Mouse (Mus musculus): ENCODE data around the gene Wdfy3. TPM values are rescaled to one million over a fixed set of nuclear protein-coding genes. Genes with fewer than 3 reads are reported as not detected.
"Not testable (repeated sequence)": the region's sequence is repeated elsewhere in the genome, so short reads cannot be mapped to it uniquely, and the experiment has no call there.

The Wdfy3 gene
- polyA plus RNA-seq, 1 experiment from 2014 or later, result 9.9 TPM

DNA sequence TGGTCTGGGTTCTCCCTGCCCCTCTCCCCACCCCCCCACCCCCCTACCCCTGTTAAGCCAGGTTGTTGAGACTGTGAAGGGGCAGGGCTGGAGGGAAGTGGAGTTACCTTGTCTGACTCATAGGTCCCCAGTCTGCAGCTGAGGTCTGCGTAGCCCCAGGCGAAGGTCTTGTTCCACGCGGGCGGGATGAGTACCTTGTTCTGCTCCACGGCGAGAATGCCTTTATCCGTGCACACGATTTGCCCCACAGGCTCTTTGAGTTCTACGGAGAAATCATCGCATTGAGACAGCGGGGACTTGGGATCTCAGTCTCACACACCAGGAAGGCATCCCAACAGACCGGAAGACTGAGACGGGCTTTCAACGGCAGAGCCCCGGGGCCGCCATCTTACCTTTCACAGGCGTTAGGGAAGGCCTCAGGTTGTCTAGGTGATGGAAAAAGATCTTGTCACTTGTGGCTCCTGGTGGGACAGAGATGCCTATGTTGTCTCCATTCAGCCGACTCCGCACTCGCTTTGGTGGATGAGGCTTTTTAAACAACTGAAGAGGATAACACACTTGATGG lies 217.5 kb downstream of the Wdfy3 start:
- Histone ChIP-seq H3K36me3 (ENCODE audit: insufficient read depth, low read length) (peaks cover 56% of the 10 kb centered on the region), H3K4me2 (replicated peaks; ENCODE audit: low read depth, low read length) (no peak overlapping the region), H3K27me3 (replicated peaks; ENCODE audit: insufficient read depth, low read length) (no peaks in the 10 kb centered on the region), H3K9me3 (ENCODE audit: low read length) (no peaks in the 10 kb centered on the region), H3K27ac (ENCODE audit: low read length) (no peak overlapping the region), H3K4me3 (ENCODE audit: low read depth, low read length) (no peak overlapping the region), H3K9ac (replicated peaks; ENCODE audit: low read depth) (no peak overlapping the region), H3K4me1 (ENCODE audit: insufficient read depth, low read depth, low read length) (peaks cover 4% of the 10 kb centered on the region; the same call in 1 of the 2 replicates)
- peak; percentile 43 for DNase-seq (ENCODE audit: low spot score)
- 90% methylated on average over 21 of the region's 21 CpGs for WGBS
- ATAC-seq, result peak; percentile 8; the same call in 1 of the 2 replicates
- TF ChIP-seq EP300 (IDR thresholded peaks at IDR 0.05) (no peak), CTCF (IDR thresholded peaks at IDR 0.05) (no peak)

DNA sequence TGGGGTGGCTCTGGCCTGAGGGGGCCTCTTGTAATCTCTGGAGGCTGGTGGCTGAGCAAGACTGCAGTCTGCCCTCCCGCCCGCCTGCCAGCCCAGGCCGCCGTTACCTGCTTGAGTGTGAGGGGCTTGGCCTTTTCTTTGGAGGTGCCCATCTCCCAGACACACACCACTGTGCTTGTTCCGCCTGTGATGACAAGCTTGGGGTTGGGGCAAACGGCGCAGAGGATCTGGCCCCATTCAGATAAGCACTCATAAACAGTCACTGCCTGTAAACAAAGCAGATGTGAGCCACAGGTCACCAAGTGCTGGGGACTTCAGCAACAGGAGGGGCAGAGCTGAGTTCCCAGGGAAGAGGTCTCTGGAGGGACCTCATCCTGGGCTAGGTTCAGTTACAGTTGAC lies 218.6 kb downstream of the Wdfy3 start:
- H3K4me2 ChIP-seq (replicated peaks; ENCODE audit: low read depth, low read length), result no peak overlapping the region
- H3K27me3 ChIP-seq (replicated peaks; ENCODE audit: insufficient read depth, low read length), result no peaks in the 10 kb centered on the region
- DNase-seq (ENCODE audit: low spot score) (no peak), ATAC-seq (no peak)
- TF ChIP-seq CTCF (IDR thresholded peaks at IDR 0.05) (no peak), EP300 (IDR thresholded peaks at IDR 0.05) (no peak)
- WGBS, result 76% methylated on average over 7 of the region's 7 CpGs
- H3K9me3 ChIP-seq (ENCODE audit: low read length), result no peaks in the 10 kb centered on the region
- H3K9ac ChIP-seq (replicated peaks; ENCODE audit: low read depth), result no peak overlapping the region
- peaks cover 57% of the 10 kb centered on the region for H3K36me3 ChIP-seq (ENCODE audit: insufficient read depth, low read length)
- H3K4me3 ChIP-seq (ENCODE audit: low read depth, low read length), result no peak overlapping the region
- H3K27ac ChIP-seq (ENCODE audit: low read length), result no peak overlapping the region
- H3K4me1 ChIP-seq (ENCODE audit: insufficient read depth, low read depth, low read length), result peaks cover 4% of the 10 kb centered on the region; the same call in 1 of the 2 replicates

DNA sequence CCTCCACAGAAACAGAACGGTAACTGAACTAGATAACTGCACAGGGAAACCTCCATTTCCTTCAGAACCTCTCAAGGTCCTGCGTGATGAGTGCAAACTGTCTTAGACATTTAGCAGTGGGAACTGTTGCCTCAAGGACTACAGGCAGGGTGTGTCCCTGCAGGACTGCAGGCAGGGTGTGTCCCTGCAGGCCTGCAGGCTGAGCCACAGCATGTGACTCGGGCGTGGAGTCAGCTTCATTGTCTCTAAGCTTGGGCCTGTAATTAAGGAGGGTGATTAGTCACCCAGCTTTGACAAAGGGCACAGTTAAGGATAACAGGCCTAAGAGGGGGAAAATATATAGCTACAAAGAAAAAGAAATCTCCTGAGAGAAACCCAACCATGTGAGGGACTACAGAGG lies 222.0 kb downstream of the Wdfy3 start:
- no peak overlapping the region for H3K9ac ChIP-seq (replicated peaks; ENCODE audit: low read depth)
- peaks cover 47% of the 10 kb centered on the region for H3K36me3 ChIP-seq (ENCODE audit: insufficient read depth, low read length)
- no peak overlapping the region for H3K4me2 ChIP-seq (replicated peaks; ENCODE audit: low read depth, low read length)
- TF ChIP-seq CTCF (IDR thresholded peaks at IDR 0.05), result no peak
- TF ChIP-seq EP300 (IDR thresholded peaks at IDR 0.05), result no peak
- no peak overlapping the region for H3K27ac ChIP-seq (ENCODE audit: low read length)
- 64% methylated on average over 4 of the region's 4 CpGs for WGBS
- DNase-seq (ENCODE audit: low spot score) (no peak), ATAC-seq (peak; percentile 23; the same call in 1 of the 2 replicates)
- no peaks in the 10 kb centered on the region for H3K27me3 ChIP-seq (replicated peaks; ENCODE audit: insufficient read depth, low read length)
- no peak overlapping the region for H3K4me3 ChIP-seq (ENCODE audit: low read depth, low read length)
- H3K9me3 ChIP-seq (ENCODE audit: low read length), result no peaks in the 10 kb centered on the region
- no peaks in the 10 kb centered on the region for H3K4me1 ChIP-seq (ENCODE audit: insufficient read depth, low read depth, low read length)

DNA sequence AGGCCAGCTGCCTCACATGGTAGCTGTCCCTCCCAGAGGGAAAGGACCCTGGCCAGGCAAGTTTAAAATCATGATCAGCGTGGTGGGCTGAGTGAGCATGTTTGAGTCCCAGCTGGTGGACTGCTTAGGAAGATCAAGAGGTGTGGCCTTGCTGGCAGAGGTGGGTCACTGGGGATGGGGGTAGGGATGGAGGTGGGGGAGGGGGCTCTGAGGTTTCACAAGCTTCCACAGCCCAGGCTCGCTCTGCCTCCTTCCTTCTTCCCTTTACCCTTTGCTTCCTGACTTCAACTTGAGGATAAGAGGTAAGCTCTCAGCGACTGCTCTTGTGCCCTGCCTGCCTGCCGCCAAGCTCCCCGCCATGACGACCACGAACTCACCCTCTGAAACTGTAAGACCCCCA lies 222.4 kb downstream of the Wdfy3 start:
- no peak for ATAC-seq
- Histone ChIP-seq H3K36me3 (ENCODE audit: insufficient read depth, low read length) (peaks cover 48% of the 10 kb centered on the region), H3K4me3 (ENCODE audit: low read depth, low read length) (no peak overlapping the region), H3K9ac (replicated peaks; ENCODE audit: low read depth) (no peak overlapping the region), H3K4me1 (ENCODE audit: insufficient read depth, low read depth, low read length) (no peaks in the 10 kb centered on the region), H3K9me3 (ENCODE audit: low read length) (no peaks in the 10 kb centered on the region), H3K27me3 (replicated peaks; ENCODE audit: insufficient read depth, low read length) (no peaks in the 10 kb centered on the region), H3K4me2 (replicated peaks; ENCODE audit: low read depth, low read length) (no peak overlapping the region), H3K27ac (ENCODE audit: low read length) (no peak overlapping the region)
- TF ChIP-seq EP300 (IDR thresholded peaks at IDR 0.05) (no peak), CTCF (IDR thresholded peaks at IDR 0.05) (no peak)
- DNase-seq (ENCODE audit: low spot score), result no peak
- 76% methylated on average over 7 of the region's 7 CpGs for WGBS

DNA sequence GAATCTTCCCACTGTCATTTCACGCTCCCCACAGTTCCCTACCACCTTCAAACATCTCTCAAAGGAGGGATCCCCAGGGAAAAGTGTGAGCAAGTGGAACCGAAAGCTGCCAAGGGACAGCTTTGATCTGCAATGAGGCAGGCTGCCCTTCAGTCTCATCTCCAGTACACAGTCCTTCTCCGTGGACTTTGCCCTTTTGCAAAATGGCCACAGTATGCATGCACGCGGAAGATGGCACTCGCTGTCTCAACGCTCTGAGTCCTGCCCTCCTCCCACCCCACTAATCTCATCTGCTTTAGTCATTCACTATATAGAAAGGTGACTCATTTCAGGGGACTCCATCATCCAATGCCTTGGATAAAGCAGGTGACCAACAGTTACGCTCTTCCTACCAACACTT lies 223.8 kb downstream of the Wdfy3 start:
- H3K4me2 ChIP-seq (replicated peaks; ENCODE audit: low read depth, low read length), result no peak overlapping the region
- TF ChIP-seq CTCF (IDR thresholded peaks at IDR 0.05) (no peak), EP300 (IDR thresholded peaks at IDR 0.05) (no peak)
- no peak overlapping the region for H3K9ac ChIP-seq (replicated peaks; ENCODE audit: low read depth)
- ATAC-seq (no peak), DNase-seq (ENCODE audit: low spot score) (no peak)
- H3K27me3 ChIP-seq (replicated peaks; ENCODE audit: insufficient read depth, low read length), result no peaks in the 10 kb centered on the region
- H3K36me3 ChIP-seq (ENCODE audit: insufficient read depth, low read length), result peaks cover 58% of the 10 kb centered on the region
- no peak overlapping the region for H3K27ac ChIP-seq (ENCODE audit: low read length)
- no peaks in the 10 kb centered on the region for H3K9me3 ChIP-seq (ENCODE audit: low read length)
- WGBS, result 93% methylated on average over 8 of the region's 8 CpGs
- H3K4me1 ChIP-seq (ENCODE audit: insufficient read depth, low read depth, low read length), result no peaks in the 10 kb centered on the region
- H3K4me3 ChIP-seq (ENCODE audit: low read depth, low read length), result no peak overlapping the region

DNA sequence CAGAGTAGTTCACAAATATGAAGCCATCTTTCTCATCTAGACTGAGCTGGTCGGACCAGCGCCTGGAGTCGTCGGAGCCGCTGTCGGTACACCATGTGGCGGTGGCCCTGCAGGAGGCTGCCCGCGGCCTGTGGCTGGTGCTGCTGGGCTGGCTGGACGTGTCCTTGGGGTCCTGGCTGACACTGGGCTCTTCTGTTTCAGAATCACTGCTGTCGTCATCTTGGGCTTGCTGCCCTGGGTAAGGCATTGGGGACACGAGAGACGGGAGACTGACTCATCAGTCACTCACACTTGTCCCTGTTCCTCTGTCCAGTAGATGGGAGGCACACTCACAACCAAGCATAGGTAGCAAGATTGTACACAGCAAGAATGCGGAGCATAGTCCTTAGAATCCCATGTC lies 224.7 kb downstream of the Wdfy3 start:
- 95% methylated on average over 14 of the region's 14 CpGs for WGBS
- H3K27ac ChIP-seq (ENCODE audit: low read length), result no peak overlapping the region
- H3K4me3 ChIP-seq (ENCODE audit: low read depth, low read length), result no peak overlapping the region
- H3K9me3 ChIP-seq (ENCODE audit: low read length), result no peaks in the 10 kb centered on the region
- DNase-seq (ENCODE audit: low spot score) (no peak), ATAC-seq (no peak)
- no peaks in the 10 kb centered on the region for H3K4me1 ChIP-seq (ENCODE audit: insufficient read depth, low read depth, low read length)
- TF ChIP-seq EP300 (IDR thresholded peaks at IDR 0.05) (no peak), CTCF (IDR thresholded peaks at IDR 0.05) (no peak)
- H3K36me3 ChIP-seq (ENCODE audit: insufficient read depth, low read length), result peaks cover 52% of the 10 kb centered on the region
- H3K9ac ChIP-seq (replicated peaks; ENCODE audit: low read depth), result no peak overlapping the region
- H3K4me2 ChIP-seq (replicated peaks; ENCODE audit: low read depth, low read length), result no peak overlapping the region
- no peaks in the 10 kb centered on the region for H3K27me3 ChIP-seq (replicated peaks; ENCODE audit: insufficient read depth, low read length)

DNA sequence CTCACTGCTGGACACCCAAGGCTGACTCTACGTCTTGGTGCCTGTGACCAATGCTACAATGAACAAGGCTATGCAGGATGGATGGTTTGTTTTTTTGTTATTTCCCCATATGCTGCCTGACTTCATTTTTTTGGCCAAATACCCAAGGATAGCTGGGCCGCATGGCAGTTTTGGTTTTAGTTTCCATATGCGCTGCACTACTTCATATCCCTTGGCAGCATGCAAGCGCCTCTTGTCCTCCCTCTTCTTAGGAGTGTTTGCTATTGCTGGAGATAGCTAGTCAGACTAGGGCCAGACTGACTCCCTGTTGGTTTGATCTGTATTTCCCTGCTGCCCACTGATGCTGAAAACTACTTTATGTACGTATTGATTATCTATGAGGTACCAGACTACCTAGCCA lies 229.2 kb downstream of the Wdfy3 start:
- Histone ChIP-seq H3K4me2 (replicated peaks; ENCODE audit: low read depth, low read length) (no peak overlapping the region), H3K9me3 (ENCODE audit: low read length) (no peaks in the 10 kb centered on the region), H3K27ac (ENCODE audit: low read length) (no peak overlapping the region), H3K36me3 (ENCODE audit: insufficient read depth, low read length) (peaks cover 37% of the 10 kb centered on the region), H3K4me1 (ENCODE audit: insufficient read depth, low read depth, low read length) (no peaks in the 10 kb centered on the region), H3K4me3 (ENCODE audit: low read depth, low read length) (no peak overlapping the region), H3K27me3 (replicated peaks; ENCODE audit: insufficient read depth, low read length) (no peaks in the 10 kb centered on the region), H3K9ac (replicated peaks; ENCODE audit: low read depth) (no peak overlapping the region)
- ATAC-seq, result no peak
- WGBS, result 87% methylated on average over 5 of the region's 5 CpGs
- DNase-seq (ENCODE audit: low spot score), result no peak
- TF ChIP-seq EP300 (IDR thresholded peaks at IDR 0.05) (no peak), CTCF (IDR thresholded peaks at IDR 0.05) (no peak)

DNA sequence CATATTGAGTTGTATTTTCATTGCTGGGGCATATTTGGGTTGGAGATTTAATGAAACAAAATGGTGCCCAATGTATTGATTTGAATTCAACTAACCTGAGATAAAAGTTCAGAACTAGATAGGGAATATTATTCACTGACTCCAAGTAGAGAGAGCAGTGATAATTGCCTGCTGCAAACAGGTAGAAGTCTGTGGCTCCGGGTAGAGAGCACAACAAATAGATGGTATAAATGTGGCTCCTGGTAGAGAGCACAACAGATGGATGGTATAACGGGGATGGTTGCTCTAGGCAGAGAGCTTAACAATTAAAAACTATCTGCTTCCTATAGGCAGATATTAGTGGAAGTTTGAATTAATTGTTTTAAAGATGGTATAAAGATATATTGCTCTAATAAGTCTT lies 232.1 kb downstream of the Wdfy3 start:
- H3K4me2 ChIP-seq (replicated peaks; ENCODE audit: low read depth, low read length); H3K27ac ChIP-seq (ENCODE audit: low read length); ATAC-seq; H3K4me1 ChIP-seq (ENCODE audit: insufficient read depth, low read depth, low read length); H3K9ac ChIP-seq (replicated peaks; ENCODE audit: low read depth); H3K27me3 ChIP-seq (replicated peaks; ENCODE audit: insufficient read depth, low read length); H3K9me3 ChIP-seq (ENCODE audit: low read length); H3K4me3 ChIP-seq (ENCODE audit: low read depth, low read length); DNase-seq (ENCODE audit: low spot score): not testable (repeated sequence)
- H3K36me3 ChIP-seq (ENCODE audit: insufficient read depth, low read length), result peaks cover 36% of the 10 kb centered on the region
- 96% methylated on average over 2 of the region's 2 CpGs for WGBS

Measured in lung, postnatal 0 days (tissue).